Mouse (Mus musculus): ENCODE results near the gene Cops6. TPM values are rescaled to one million over a fixed set of nuclear protein-coding genes. Genes with fewer than 3 reads are reported as not detected.

Gene Cops6
- total RNA-seq, 2 experiments from 2014 or later = 142 to 146 TPM

- DNase-seq (ENCODE audit: low spot score in 2 of 2) = peak; percentile 74 to 82
Measured at GRCm38 (mm10) chr5:138186950-138187638, 26.2 kb downstream of the Cops6 start, which contains the start of the genes Taf6 and Cnpy4. Gene Taf6 (minus strand): TSS chr5:138187451. Gene Cnpy4 (plus strand): TSS chr5:138187485.

- peak; percentile 67 to 76 for DNase-seq (ENCODE audit: low spot score in 2 of 2)
Measured at GRCm38 (mm10) chr5:138187661-138188306, 26.9 kb downstream of the Cops6 start.

- peak; percentile 83 to 84 for DNase-seq (ENCODE audit: low spot score in 2 of 2)
Measured at GRCm38 (mm10) chr5:138193771-138194727, 33.2 kb downstream of the Cops6 start, which contains the start of gene Mblac1. Gene Mblac1 (plus strand): TSS chr5:138194314.

GRCm38 (mm10) chr5:138194755-138195345 is 34.0 kb downstream of the Cops6 start:
- DNase-seq (ENCODE audit: low spot score in 2 of 2) = peak; percentile 32 to 36

GRCm38 (mm10) chr5:138195463-138195862 is 34.6 kb downstream of the Cops6 start:
- DNase-seq (ENCODE audit: low spot score in 2 of 2) = no peak

GRCm38 (mm10) chr5:138199576-138199975 is 38.7 kb downstream of the Cops6 start:
- DNase-seq (ENCODE audit: low spot score in 2 of 2) = no peak

- no peak for DNase-seq (ENCODE audit: low spot score in 2 of 2)
Measured at GRCm38 (mm10) chr5:138202086-138202485, 41.2 kb downstream of the Cops6 start.

- no peak for DNase-seq (ENCODE audit: low spot score in 2 of 2)
Measured at GRCm38 (mm10) chr5:138207253-138207652, 46.4 kb downstream of the Cops6 start.

GRCm38 (mm10) chr5:138207873-138208272 is 47.0 kb downstream of the Cops6 start:
- no peak for DNase-seq (ENCODE audit: low spot score in 2 of 2)

Small RNAs within 50 kb of the gene (microRNA-seq; reads per million reads assigned to microRNA genes)
- gene Mir106b (254 to 334 reads per million in 2 experiments), gene Mir25 (46.1 to 68.6 reads per million in 2 experiments), gene Mir93 (1,043 to 1,106 reads per million in 2 experiments)

Other genes starting within 250 kb of the Cops6 start
- gene Cyp3a13, start 239.5 kb upstream of the Cops6 start, total RNA-seq (2021) = under 1 TPM in 1 of 2 experiments, not detected in 1; 0.19 TPM
- gene Gjc3, start 198.0 kb upstream of the Cops6 start, total RNA-seq (2021) = 10 to 100 TPM; 13.0 to 15.0 TPM
- not detected for gene Azgp1, start 179.6 kb upstream of the Cops6 start, total RNA-seq (2021)
- not detected for gene Smok3a, start 139.8 kb upstream of the Cops6 start, total RNA-seq (2021)
- gene Smok3b, start 139.6 kb upstream of the Cops6 start, total RNA-seq (2021) = not detected
- gene Smok3c, start 107.9 kb upstream of the Cops6 start, total RNA-seq (2021) = not detected
- gene Zkscan1, start 76.0 kb upstream of the Cops6 start, total RNA-seq (2021) = 10 to 100 TPM; 40.5 to 42.3 TPM
- 10 to 100 TPM; 17.2 to 17.4 TPM for gene Zscan21, start 44.2 kb upstream of the Cops6 start, total RNA-seq (2021)
- gene Zfp113, start 5.3 kb upstream of the Cops6 start, total RNA-seq (2021) = 10 to 100 TPM; 11.2 to 12.6 TPM
- 10 to 100 TPM; 19.9 to 22.1 TPM for gene Ap4m1, start 10.9 kb downstream of the Cops6 start, total RNA-seq (2021)
- 10 to 100 TPM; 14.0 to 15.7 TPM for gene Mcm7, start 11.4 kb downstream of the Cops6 start, total RNA-seq (2021)
- 10 to 100 TPM; 42.4 to 43.2 TPM for gene Taf6, start 26.4 kb downstream of the Cops6 start, total RNA-seq (2021)
- 10 to 100 TPM; 13.0 to 16.3 TPM for gene Cnpy4, start 26.4 kb downstream of the Cops6 start, total RNA-seq (2021)
- 1 to 10 TPM; 8.6 TPM for gene Mblac1, start 33.2 kb downstream of the Cops6 start, total RNA-seq (2021)
- under 1 TPM; 0.23 to 0.26 TPM for gene Nxpe5, start 64.8 kb downstream of the Cops6 start, total RNA-seq (2021)
- gene Lamtor4, start 94.4 kb downstream of the Cops6 start, total RNA-seq (2021) = 10 to 100 TPM; 50.7 to 56.1 TPM
- gene BC037034, start 103.0 kb downstream of the Cops6 start, total RNA-seq (2021) = 10 to 100 TPM; 61.4 to 71.1 TPM
- gene Gal3st4, start 111.8 kb downstream of the Cops6 start, total RNA-seq (2021) = 1 to 10 TPM; 2.5 to 3.5 TPM
- gene Gm43720, start 118.9 kb downstream of the Cops6 start, total RNA-seq (2021) = not detected
- gene Gpc2, start 118.9 kb downstream of the Cops6 start, total RNA-seq (2021) = 1 to 10 TPM in 1 of 2 experiments, under 1 TPM in 1; 0.95 to 1.2 TPM
- 1 to 10 TPM in 1 of 2 experiments, under 1 TPM in 1; 0.37 to 1.3 TPM for gene Stag3, start 119.2 kb downstream of the Cops6 start, total RNA-seq (2021)
- gene Pvrig, start 180.9 kb downstream of the Cops6 start, total RNA-seq (2021) = under 1 TPM in 1 of 2 experiments, not detected in 1; 0.42 TPM